Mouse (Mus musculus): ENCODE results near the gene 4930438A08Rik.
"Not testable (repeated sequence)": the region's sequence is repeated elsewhere in the genome, so short reads cannot be mapped to it uniquely, and the experiment has no call there.

4930438A08Rik gene

GRCm38 (mm10) chr11:58274572-58274971, at the start of gene 4930438A08Rik:
4930438A08Rik (plus strand) TSS chr11:58274799.
- DNase-seq (ENCODE audit: inconsistent ontology term), result no peak

- not testable (repeated sequence) for DNase-seq (ENCODE audit: inconsistent ontology term)
These were observed 49.7 kb upstream of the 4930438A08Rik start for GRCm38 (mm10) chr11:58224872-58225271.

- DNase-seq (ENCODE audit: inconsistent ontology term), result peak; percentile 70
These were observed 48.9 kb upstream of the 4930438A08Rik start for GRCm38 (mm10) chr11:58225655-58226054.

- no peak for DNase-seq (ENCODE audit: inconsistent ontology term)
These were observed 48.2 kb upstream of the 4930438A08Rik start for GRCm38 (mm10) chr11:58226425-58226824.

GRCm38 (mm10) chr11:58228021-58228420, 46.6 kb upstream of the 4930438A08Rik start:
- DNase-seq (ENCODE audit: inconsistent ontology term), result not testable (repeated sequence)

- DNase-seq (ENCODE audit: inconsistent ontology term), result no peak
These were observed 44.1 kb upstream of the 4930438A08Rik start for GRCm38 (mm10) chr11:58230396-58230910.

GRCm38 (mm10) chr11:58231156-58231555, 43.4 kb upstream of the 4930438A08Rik start:
- DNase-seq (ENCODE audit: inconsistent ontology term), result no peak

- DNase-seq (ENCODE audit: inconsistent ontology term), result not testable (repeated sequence)
These were observed 40.0 kb upstream of the 4930438A08Rik start for GRCm38 (mm10) chr11:58234551-58234950.

- DNase-seq (ENCODE audit: inconsistent ontology term), result no peak
These were observed 39.4 kb upstream of the 4930438A08Rik start for GRCm38 (mm10) chr11:58235152-58235551.

- DNase-seq (ENCODE audit: inconsistent ontology term), result peak; percentile 75
These were observed 35.5 kb upstream of the 4930438A08Rik start for GRCm38 (mm10) chr11:58238840-58239791.

- no peak for DNase-seq (ENCODE audit: inconsistent ontology term)
These were observed 27.3 kb upstream of the 4930438A08Rik start for GRCm38 (mm10) chr11:58247294-58247693.

GRCm38 (mm10) chr11:58249203-58249981, 25.2 kb upstream of the 4930438A08Rik start:
- DNase-seq (ENCODE audit: inconsistent ontology term), result no peak

- DNase-seq (ENCODE audit: inconsistent ontology term), result no peak
These were observed 24.0 kb upstream of the 4930438A08Rik start for GRCm38 (mm10) chr11:58250550-58250949.

GRCm38 (mm10) chr11:58254411-58254810, 20.2 kb upstream of the 4930438A08Rik start:
- DNase-seq (ENCODE audit: inconsistent ontology term), result no peak

- DNase-seq (ENCODE audit: inconsistent ontology term), result no peak
These were observed 16.8 kb upstream of the 4930438A08Rik start for GRCm38 (mm10) chr11:58257816-58258215.

- no peak for DNase-seq (ENCODE audit: inconsistent ontology term)
These were observed 14.4 kb upstream of the 4930438A08Rik start for GRCm38 (mm10) chr11:58260156-58260555.

GRCm38 (mm10) chr11:58261826-58262225, 12.8 kb upstream of the 4930438A08Rik start:
- DNase-seq (ENCODE audit: inconsistent ontology term), result no peak

- no peak for DNase-seq (ENCODE audit: inconsistent ontology term)
These were observed 12.3 kb upstream of the 4930438A08Rik start for GRCm38 (mm10) chr11:58262336-58262735.

- no peak for DNase-seq (ENCODE audit: inconsistent ontology term)
These were observed 11.1 kb upstream of the 4930438A08Rik start for GRCm38 (mm10) chr11:58263516-58263915.

GRCm38 (mm10) chr11:58264546-58264945, 10.1 kb upstream of the 4930438A08Rik start:
- DNase-seq (ENCODE audit: inconsistent ontology term), result no peak

GRCm38 (mm10) chr11:58268285-58268684, 6.3 kb upstream of the 4930438A08Rik start:
- no peak for DNase-seq (ENCODE audit: inconsistent ontology term)

- no peak for DNase-seq (ENCODE audit: inconsistent ontology term)
These were observed 1.2 kb downstream of the 4930438A08Rik start for GRCm38 (mm10) chr11:58275756-58276155.
